Mouse (Mus musculus) midbrain, embryonic 13.5 days (tissue): Measurements from ENCODE around the gene Zc3h15. TPM values are rescaled to one million over a fixed set of nuclear protein-coding genes. Genes with fewer than 3 reads are reported as not detected.

Experiments used
- ATAC-seq: fragments of 200-750 bp; cut with Nextera tagmentation; 2 replicates; pipeline ENCODE4 v1.8.0; 2017; ENCODE audit warnings: mild to moderate bottlenecking, moderate TSS enrichment, moderate library complexity
- H3K27ac ChIP-seq: fragments of 300-500 bp; sonication (generic); 2 replicates; pipeline ENCODE4 v1.5.1; 2015; ENCODE audit warnings: inconsistent platforms, mild to moderate bottlenecking, moderate library complexity
- H3K27me3 ChIP-seq: fragments of 300-500 bp; sonication (generic); 2 replicates; pipeline ENCODE4 v1.6.1; 2015; ENCODE audit warnings: mild to moderate bottlenecking, inconsistent platforms
- H3K36me3 ChIP-seq: fragments of 300-500 bp; sonication (generic); 2 replicates; pipeline ENCODE4 v1.6.1; 2015; ENCODE audit warnings: mild to moderate bottlenecking, inconsistent platforms
- H3K4me1 ChIP-seq: fragments of 300-500 bp; sonication (generic); replicated peaks from 2 replicates; pipeline ENCODE4 v1.6.1; 2015; ENCODE audit warnings: inconsistent platforms
- H3K4me2 ChIP-seq: fragments of 300-500 bp; sonication (generic); replicated peaks from 2 replicates; pipeline ENCODE4 v1.6.1; 2015; ENCODE audit warnings: moderate library complexity, mild to moderate bottlenecking, inconsistent platforms
- H3K4me3 ChIP-seq: fragments of 300-500 bp; sonication (generic); replicated peaks from 2 replicates; pipeline ENCODE4 v1.5.1; 2015; ENCODE audit warnings: mild to moderate bottlenecking, inconsistent platforms
- H3K9ac ChIP-seq: fragments of 300-500 bp; sonication (generic); replicated peaks from 2 replicates; pipeline ENCODE4 v1.6.1; 2015; ENCODE audit warnings: mild to moderate bottlenecking, inconsistent platforms
- H3K9me3 ChIP-seq: fragments of 300-500 bp; sonication (generic); 2 replicates; pipeline ENCODE4 v1.6.1; 2016; ENCODE audit warnings: mild to moderate bottlenecking, inconsistent platforms
- WGBS: fragments of 180-500 bp; shearing (Covaris S2); methylation state at CpG from one replicate; pipeline ENCODE4 v1.1.7; 2015; 5-methylcytosine and 5-hydroxymethylcytosine counted together
- polyA plus RNA-seq: library from polyadenylated mRNA; unstranded; fragments of >200 nt; fragmentation: Nextera tagmentation; extraction: Ambion mirVana; gene quantifications from 2 replicates; pipeline ENCODE4 v1.2.1, GENCODE M21; 2015

The Zc3h15 gene
- polyA plus RNA-seq, 1 experiment from 2014 or later, result 191 TPM

DNA sequence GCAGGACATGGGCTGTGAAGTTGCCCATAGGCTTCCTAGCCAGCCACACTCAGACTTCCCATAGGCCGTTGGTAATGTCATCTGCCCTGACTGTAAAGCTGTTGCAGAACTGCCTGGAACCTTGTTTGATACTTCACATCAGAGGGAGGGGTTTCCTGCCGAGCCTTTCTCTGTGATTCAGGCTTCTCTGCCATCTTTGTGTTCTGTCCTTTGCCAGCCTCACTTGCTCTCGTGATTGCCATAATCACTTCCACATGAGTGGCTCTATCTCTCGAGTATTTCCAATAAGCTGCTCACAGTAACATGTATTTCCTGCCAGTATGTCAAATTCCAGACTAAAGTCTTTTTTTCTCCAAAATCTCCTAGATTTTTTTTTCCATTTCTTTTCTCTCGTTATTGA is 31.4 kb downstream of the Zc3h15 start:
- H3K36me3 ChIP-seq, result peaks cover 17% of the 10 kb centered on the region; the same call in 1 of the 2 replicates
- no peaks in the 10 kb centered on the region for H3K9me3 ChIP-seq
- H3K27ac ChIP-seq, result no peak overlapping the region
- no peaks in the 10 kb centered on the region for H3K27me3 ChIP-seq
- H3K4me2 ChIP-seq, result no peak overlapping the region
- no peak overlapping the region for H3K4me3 ChIP-seq
- WGBS, result 69% methylated on average over 5 of the region's 5 CpGs
- no peak overlapping the region for H3K9ac ChIP-seq
- ATAC-seq, result no peak
- H3K4me1 ChIP-seq, result no peaks in the 10 kb centered on the region

DNA sequence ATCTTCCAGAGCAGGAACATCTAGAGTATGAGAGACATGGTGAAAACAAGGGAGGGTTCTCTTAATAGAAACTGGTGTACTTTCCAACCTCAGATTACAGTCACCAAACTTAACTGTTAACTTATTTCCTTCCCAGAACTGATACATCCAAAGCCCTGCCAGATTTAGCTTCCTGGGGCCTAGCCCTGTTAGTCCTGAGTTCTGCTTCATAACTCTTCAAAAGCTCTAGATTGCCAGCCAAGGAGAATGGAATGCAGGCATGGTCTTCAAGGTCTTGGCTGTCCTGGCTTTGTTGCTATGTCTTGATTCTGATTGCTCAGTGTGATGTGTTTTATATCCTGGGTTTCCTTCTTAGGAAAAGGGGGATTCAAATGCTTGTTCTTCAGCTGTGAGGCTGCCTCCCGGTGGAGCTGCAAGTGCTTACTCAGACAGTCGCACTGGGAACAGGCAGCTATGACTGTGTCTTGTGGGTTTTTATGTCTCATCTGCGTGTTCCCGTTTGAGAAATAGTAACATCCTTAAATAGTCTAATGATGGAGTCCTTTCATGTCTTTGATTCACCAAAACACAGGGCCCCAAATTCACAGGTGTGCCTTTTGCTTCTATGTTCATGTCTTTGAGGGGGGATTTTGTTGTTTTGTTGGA is 32.1 kb downstream of the Zc3h15 start:
- no peak overlapping the region for H3K9ac ChIP-seq
- H3K4me2 ChIP-seq, result no peak overlapping the region
- H3K9me3 ChIP-seq, result no peaks in the 10 kb centered on the region
- no peak for ATAC-seq
- H3K4me3 ChIP-seq, result no peak overlapping the region
- peaks cover 17% of the 10 kb centered on the region; the same call in 1 of the 2 replicates for H3K36me3 ChIP-seq
- H3K27ac ChIP-seq, result no peak overlapping the region
- no peaks in the 10 kb centered on the region for H3K27me3 ChIP-seq
- 93% methylated on average over 4 of the region's 4 CpGs for WGBS
- no peaks in the 10 kb centered on the region for H3K4me1 ChIP-seq

- Histone ChIP-seq H3K4me2 (no peak overlapping the region), H3K36me3 (no peaks in the 10 kb centered on the region), H3K4me3 (no peak overlapping the region), H3K27me3 (no peaks in the 10 kb centered on the region), H3K27ac (no peak overlapping the region), H3K9ac (no peak overlapping the region), H3K4me1 (no peaks in the 10 kb centered on the region), H3K9me3 (no peaks in the 10 kb centered on the region)
- 94% methylated on average over 8 of the region's 8 CpGs for WGBS
- no peak for ATAC-seq
Observed at GRCm38 (mm10) chr2:83681332-83681731, 37.1 kb downstream of the Zc3h15 start.

GRCm38 (mm10) chr2:83681785-83682184 is 37.5 kb downstream of the Zc3h15 start:
- Histone ChIP-seq H3K9me3 (no peaks in the 10 kb centered on the region), H3K9ac (no peak overlapping the region), H3K4me2 (no peak overlapping the region), H3K4me3 (no peak overlapping the region), H3K27ac (no peak overlapping the region), H3K4me1 (no peaks in the 10 kb centered on the region), H3K27me3 (no peaks in the 10 kb centered on the region), H3K36me3 (no peaks in the 10 kb centered on the region)
- ATAC-seq, result no peak
- WGBS, result 89% methylated on average over 6 of the region's 6 CpGs

GRCm38 (mm10) chr2:83682282-83682681 is 38.0 kb downstream of the Zc3h15 start:
- no peak for ATAC-seq
- 94% methylated on average over 8 of the region's 8 CpGs for WGBS

GRCm38 (mm10) chr2:83683731-83684519 is 39.7 kb downstream of the Zc3h15 start:
- Histone ChIP-seq H3K4me2 (no peak overlapping the region), H3K36me3 (peaks cover 3% of the 10 kb centered on the region; the same call in 1 of the 2 replicates), H3K9ac (no peak overlapping the region), H3K27me3 (no peaks in the 10 kb centered on the region), H3K4me3 (no peak overlapping the region), H3K27ac (no peak overlapping the region), H3K9me3 (peaks cover 5% of the 10 kb centered on the region; the same call in 1 of the 2 replicates), H3K4me1 (no peaks in the 10 kb centered on the region)
- WGBS, result 90% methylated on average over 9 of the region's 9 CpGs
- no peak for ATAC-seq

More at GRCm38 (mm10) chr2:83682282-83682681, 38.0 kb downstream of the Zc3h15 start:
- Histone ChIP-seq H3K27ac (no peak overlapping the region), H3K36me3 (no peaks in the 10 kb centered on the region), H3K9ac (no peak overlapping the region), H3K4me2 (no peak overlapping the region), H3K4me3 (no peak overlapping the region), H3K27me3 (no peaks in the 10 kb centered on the region), H3K9me3 (no peaks in the 10 kb centered on the region), H3K4me1 (no peaks in the 10 kb centered on the region)

- Histone ChIP-seq H3K4me1 (no peaks in the 10 kb centered on the region), H3K36me3 (peaks cover 3% of the 10 kb centered on the region; the same call in 1 of the 2 replicates), H3K9ac (no peak overlapping the region), H3K4me2 (no peak overlapping the region), H3K4me3 (no peak overlapping the region), H3K27me3 (no peaks in the 10 kb centered on the region), H3K9me3 (peaks cover 5% of the 10 kb centered on the region; the same call in 1 of the 2 replicates), H3K27ac (no peak overlapping the region)
- 88% methylated on average over 8 of the region's 8 CpGs for whole genome bisulfite sequencing
- no peak for ATAC-seq
Observed at GRCm38 (mm10) chr2:83684691-83685090, 40.5 kb downstream of the Zc3h15 start.

- H3K9me3 ChIP-seq, result peaks cover 5% of the 10 kb centered on the region; the same call in 1 of the 2 replicates
- peaks cover 13% of the 10 kb centered on the region for H3K4me1 ChIP-seq
- H3K4me2 ChIP-seq, result no peak overlapping the region
- no peak overlapping the region for H3K4me3 ChIP-seq
- no peak overlapping the region for H3K27ac ChIP-seq
- peaks cover 3% of the 10 kb centered on the region; the same call in 1 of the 2 replicates for H3K36me3 ChIP-seq
- 77% methylated on average over 2 of the region's 2 CpGs for WGBS
- no peaks in the 10 kb centered on the region for H3K27me3 ChIP-seq
- ATAC-seq, result no peak
- H3K9ac ChIP-seq, result no peak overlapping the region
Observed at GRCm38 (mm10) chr2:83690372-83690771, 46.1 kb downstream of the Zc3h15 start.

DNA sequence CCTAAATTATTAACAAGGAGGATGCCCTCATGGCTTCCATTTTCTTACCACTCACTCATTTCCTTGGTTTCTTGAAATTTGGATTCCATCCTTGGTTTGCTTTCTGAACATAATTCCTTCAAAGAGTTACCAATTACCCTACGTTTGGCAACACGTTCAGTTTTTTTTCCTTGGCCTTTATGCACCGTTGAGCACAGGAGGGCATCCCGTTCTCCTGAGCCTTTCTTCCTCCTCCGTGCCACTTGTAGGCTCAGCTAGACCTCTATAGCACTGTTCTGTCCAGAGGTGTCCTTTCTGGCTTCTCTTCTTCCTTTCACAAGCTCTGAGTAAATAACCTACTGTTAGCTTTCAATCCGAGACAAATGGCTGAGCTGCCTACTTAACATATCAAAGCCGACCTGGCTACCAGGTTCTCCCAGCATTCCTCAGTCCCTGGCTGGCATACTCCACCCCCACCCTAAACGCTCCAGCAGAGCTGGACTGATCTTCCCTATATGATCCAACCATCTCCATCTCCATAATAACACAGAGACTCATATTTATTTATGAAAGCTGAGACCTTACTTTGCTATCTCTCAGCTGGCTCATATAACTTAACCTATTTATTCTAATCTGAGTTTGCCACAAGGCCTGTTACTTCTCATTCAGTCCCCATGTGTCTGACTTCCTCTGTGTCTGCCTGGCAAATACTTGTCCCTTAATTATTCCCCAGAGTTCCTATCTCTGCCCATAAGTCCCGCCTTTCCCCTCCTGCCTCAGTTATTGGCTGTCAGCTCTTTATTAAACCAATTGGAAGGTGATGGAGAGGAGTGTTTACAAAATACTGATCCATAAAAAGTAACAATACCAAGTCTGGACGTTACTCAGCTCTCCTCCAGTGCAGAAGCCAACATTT is 48.7 kb downstream of the Zc3h15 start:
- 20% methylated on average over 10 of the region's 10 CpGs for WGBS
- H3K27me3 ChIP-seq, result no peaks in the 10 kb centered on the region
- peak; percentile 68 for ATAC-seq
- H3K27ac ChIP-seq, result no peak overlapping the region
- peaks cover 5% of the 10 kb centered on the region; the same call in 1 of the 2 replicates for H3K9me3 ChIP-seq
- H3K36me3 ChIP-seq, result peaks cover 3% of the 10 kb centered on the region; the same call in 1 of the 2 replicates
- H3K9ac ChIP-seq, result no peak overlapping the region
- no peak overlapping the region for H3K4me2 ChIP-seq
- peaks cover 13% of the 10 kb centered on the region for H3K4me1 ChIP-seq
- H3K4me3 ChIP-seq, result no peak overlapping the region

DNA sequence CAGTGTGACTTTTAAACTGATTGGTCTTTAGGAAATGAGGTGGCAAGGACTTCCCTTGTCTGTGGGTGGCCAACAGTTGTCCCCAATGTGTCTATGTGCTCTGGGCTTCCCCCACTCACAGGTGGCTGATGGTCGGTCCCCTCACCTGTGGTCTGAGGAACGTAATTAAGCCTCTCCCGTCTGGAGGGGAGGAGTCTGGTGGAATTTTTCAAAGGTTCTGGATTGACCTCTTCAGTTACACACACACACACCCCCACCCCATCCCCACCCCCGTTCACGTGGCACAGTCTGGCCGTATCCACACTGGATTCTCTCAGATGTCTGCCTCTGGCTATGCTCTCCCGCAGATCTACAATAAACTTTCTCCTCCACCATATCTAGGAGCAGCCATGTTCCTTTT is 49.8 kb downstream of the Zc3h15 start:
- no peak overlapping the region for H3K9ac ChIP-seq
- H3K27ac ChIP-seq, result no peak overlapping the region
- H3K27me3 ChIP-seq, result no peaks in the 10 kb centered on the region
- peak; percentile 28; the same call in 1 of the 2 replicates for ATAC-seq
- H3K4me3 ChIP-seq, result no peak overlapping the region
- H3K9me3 ChIP-seq, result no peaks in the 10 kb centered on the region
- WGBS, result 85% methylated on average over 7 of the region's 7 CpGs
- H3K4me1 ChIP-seq, result peaks cover 13% of the 10 kb centered on the region
- no peaks in the 10 kb centered on the region for H3K36me3 ChIP-seq
- H3K4me2 ChIP-seq, result no peak overlapping the region

DNA sequence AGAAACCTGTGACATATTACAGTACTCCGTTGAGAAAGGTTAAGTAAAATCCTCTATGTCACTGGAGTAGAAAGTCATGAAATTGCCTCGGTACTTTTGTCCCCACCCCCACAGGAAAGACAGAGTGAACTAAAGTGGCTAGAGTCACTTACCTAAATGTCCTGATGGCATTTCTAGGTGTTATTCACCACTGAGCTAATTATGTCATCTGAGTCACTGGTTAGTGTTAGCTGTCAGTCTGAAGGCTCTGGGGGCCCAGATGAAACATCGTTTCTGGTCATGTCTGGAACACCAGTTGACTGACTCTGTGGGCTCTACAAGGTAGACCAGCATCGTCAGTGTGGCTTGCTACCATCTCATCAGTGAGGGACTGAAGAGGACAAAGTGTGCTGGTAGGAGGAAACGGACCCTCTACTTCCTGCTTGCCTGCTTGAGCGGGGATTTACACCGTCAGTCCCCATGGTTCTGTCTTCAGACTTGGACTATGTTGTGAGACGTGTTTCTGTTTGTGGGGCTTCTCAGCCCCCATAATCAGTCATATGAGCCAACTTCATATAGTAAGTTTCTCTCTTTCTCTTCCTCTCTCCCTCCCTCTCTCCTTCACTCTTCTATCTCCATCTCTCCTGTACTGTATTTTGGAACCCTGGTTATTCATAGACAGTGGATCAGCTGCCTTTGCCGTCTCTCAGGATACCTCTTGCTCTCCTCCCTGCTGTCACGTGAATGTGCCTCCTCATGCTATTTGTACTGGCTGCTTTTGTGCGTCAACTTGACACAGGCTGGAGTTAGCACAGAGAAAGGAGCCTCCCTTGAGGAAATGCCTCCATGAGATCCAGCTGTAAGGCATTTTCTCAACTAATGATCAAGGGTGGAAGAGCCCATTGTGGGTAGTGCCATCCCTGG is 51.4 kb downstream of the Zc3h15 start:
- H3K4me2 ChIP-seq, result no peak overlapping the region

More for the DNA sequence above, 51.4 kb downstream of the Zc3h15 start:
- ATAC-seq, result no peak
- no peaks in the 10 kb centered on the region for H3K27me3 ChIP-seq
- 83% methylated on average over 11 of the region's 11 CpGs for WGBS
- H3K4me3 ChIP-seq, result no peak overlapping the region
- no peak overlapping the region for H3K9ac ChIP-seq
- H3K27ac ChIP-seq, result no peak overlapping the region
- peaks cover 13% of the 10 kb centered on the region for H3K4me1 ChIP-seq
- no peaks in the 10 kb centered on the region for H3K36me3 ChIP-seq
- H3K9me3 ChIP-seq, result no peaks in the 10 kb centered on the region
